10 mouse cellular contexts compared by ENCODE assay signal in genomic region chr2:180902086-180902485, GRCm38 (mm10). TPM values are rescaled to one million over a fixed set of nuclear protein-coding genes. Genes with fewer than 3 reads are reported as not detected.
DNase-seq lines count a peak whose midpoint lies in the region; ATAC-seq and TF ChIP-seq lines count a peak whose summit lies in the region.
"Had no signal": no experiment of that assay in that cellular context is flagged by ENCODE, and none has a peak within 500 bp of the region (broad histone marks: within the 10 kb centered on the region; RNA-seq: fewer than 3 reads in every experiment).

No protein-coding gene starts in this region.

- no peak overlapping the region for H3K4me3 ChIP-seq in limb, embryonic 11.5 days (ENCODE audit: low read depth, low read length)
- H3K4me3 ChIP-seq in limb, embryonic 10.5 days: no peak overlapping the region
- no peak overlapping the region for H3K4me3 ChIP-seq in CH12.LX (replicated peaks in 1 of 3; ENCODE audit: low read depth in 2 of 3, low read length in 2 of 3, poor library complexity in 1 of 3)
- H3K4me3 ChIP-seq: heart, embryonic 13.5 days; myocyte had no signal

- TF ChIP-seq CTCF in CH12.LX (conservative IDR thresholded peaks at IDR 0.05 in 1 of 2, IDR thresholded peaks at IDR 0.05 in 1 of 2; ENCODE audit: low read depth in 2 of 2, low read length in 2 of 2) (peak; percentile 23 to 75; a peak in 3 of 4 replicates), Patski (IDR thresholded peaks at IDR 0.05) (peak; percentile 71)

- TF ChIP-seq EP300 in CH12.LX (IDR thresholded peaks at IDR 0.05; ENCODE audit: low read length): no peak

- CTCF ChIA-PET in Patski (lab: Charles Lee): interaction anchor here (0.9 to 1.8 kb wide), 9 partner anchors 11 to 114 kb away, joined by 3 to 5 read pairs (median 3); no protein-coding TSS in a partner anchor

- no peak for TF ChIP-seq POLR2A in CH12.LX (IDR thresholded peaks at IDR 0.05; ENCODE audit: low read depth, low read length)

- no peaks in the 10 kb centered on the region for H3K9me3 ChIP-seq in limb, embryonic 11.5 days (ENCODE audit: control insufficient read depth, low read length)
- H3K9me3 ChIP-seq in limb, embryonic 10.5 days (replicated peaks): no peaks in the 10 kb centered on the region
- no peaks in the 10 kb centered on the region for H3K9me3 ChIP-seq in CH12.LX (replicated peaks; ENCODE audit: low read length)
- H3K9me3 ChIP-seq: heart, embryonic 13.5 days had no signal

- peak; percentile 36 for DNase-seq in limb, embryonic 11.5 days (ENCODE audit: low spot score)
- DNase-seq in limb, embryonic 10.5 days (ENCODE audit: low spot score): no peak
- DNase-seq in CH12.LX (ENCODE audit: extremely low read depth) (peak; percentile 48), Patski (ENCODE audit: low read depth, low spot score) (no peak)
- DNase-seq in adrenal gland, postnatal 10 days: no peak
- DNase-seq in right cerebral cortex, postnatal 25 days: no peak
- DNase-seq: layer of hippocampus, postnatal 36 days had no signal

- dilution Hi-C loops in CH12.LX (cut with MboI; ENCODE audit: extremely low pct_ligation_motif_present, extremely low pct_unique_long_range_greater_than_20kb, low sequenced_read_pairs): no loop called here

- no peak overlapping the region for H3K4me2 ChIP-seq in limb, embryonic 11.5 days (ENCODE audit: low read depth, severe bottlenecking)
- H3K4me2 ChIP-seq in CH12.LX (ENCODE audit: insufficient read depth, low read depth, poor library complexity, severe bottlenecking): no peak overlapping the region
- H3K4me2 ChIP-seq: heart, embryonic 13.5 days had no signal

- peaks cover 3% of the 10 kb centered on the region; the same call in 1 of the 2 replicates for H3K36me3 ChIP-seq in limb, embryonic 11.5 days (ENCODE audit: control insufficient read depth, insufficient read depth, low read length)
- peaks cover 40% of the 10 kb centered on the region for H3K36me3 ChIP-seq in limb, embryonic 10.5 days
- peaks cover 24 to 40% of the 10 kb centered on the region in 2 experiments for H3K36me3 ChIP-seq in CH12.LX (replicated peaks in 1 of 2; ENCODE audit: control insufficient read depth in 1 of 2, insufficient read depth in 1 of 2, low read length in 1 of 2)

- peaks cover 4% of the 10 kb centered on the region; the same call in 1 of the 2 replicates for H3K79me2 ChIP-seq in CH12.LX (replicated peaks; ENCODE audit: control insufficient read depth, extremely low read depth, insufficient read depth, poor library complexity, severe bottlenecking)

- no peaks in the 10 kb centered on the region for H3K27me3 ChIP-seq in limb, embryonic 11.5 days (ENCODE audit: control insufficient read depth, insufficient read depth, low read length)
- peaks cover 12% of the 10 kb centered on the region for H3K27me3 ChIP-seq in limb, embryonic 10.5 days (ENCODE audit: low read depth, poor library complexity, severe bottlenecking)
- H3K27me3 ChIP-seq in CH12.LX (replicated peaks): peaks cover 10% of the 10 kb centered on the region
- H3K27me3 ChIP-seq in Patski: no peaks in the 10 kb centered on the region

- POLR2A ChIA-PET in Patski (lab: Charles Lee): no interaction called here

- TF ChIP-seq RAD21 in CH12.LX (IDR thresholded peaks at IDR 0.05; ENCODE audit: low read depth, low read length): peak; percentile 45

- no peaks in the 10 kb centered on the region for H3K4me1 ChIP-seq in limb, embryonic 11.5 days (ENCODE audit: control insufficient read depth, insufficient read depth, low read length)
- H3K4me1 ChIP-seq in limb, embryonic 10.5 days: no peaks in the 10 kb centered on the region
- no peaks in the 10 kb centered on the region; a peak in 1 of 4 replicates for H3K4me1 ChIP-seq in CH12.LX (ENCODE audit: control insufficient read depth in 1 of 2, insufficient read depth in 2 of 2)
- H3K4me1 ChIP-seq: heart, embryonic 13.5 days had no signal

- 44% methylated on average over 2 of the region's 2 CpGs for WGBS in limb, embryonic 11.5 days
- 53% methylated on average over 2 of the region's 2 CpGs for WGBS in limb, embryonic 10.5 days

- in situ Hi-C loops in CH12.LX (cut with MboI; ENCODE audit: low pct_ligation_motif_present, low pct_unique_long_range_greater_than_20kb, low sequenced_read_pairs) (no loop called here), Patski (cut with MboI; ENCODE audit: low pct_unique_long_range_greater_than_20kb) (no loop called here)

- ATAC-seq in limb, embryonic 11.5 days (ENCODE audit: insufficient number of reproducible peaks, low FRiP score, low TSS enrichment, low read depth): no peak
- ATAC-seq in Patski: no peak
- peak; percentile 75; the same call in 1 of the 2 replicates for ATAC-seq in granulocyte monocyte progenitor cell, adult 5-6 weeks (replicated peaks; ENCODE audit: poor library complexity, severe bottlenecking)

- no peak overlapping the region for H3K27ac ChIP-seq in limb, embryonic 11.5 days (replicated peaks; ENCODE audit: low read depth, low read length)
- no peak overlapping the region for H3K27ac ChIP-seq in limb, embryonic 10.5 days
- H3K27ac ChIP-seq in CH12.LX (ENCODE audit: insufficient read depth, low read depth): no peak overlapping the region
- H3K27ac ChIP-seq: heart, embryonic 13.5 days had no signal

- no peak overlapping the region for H3K9ac ChIP-seq in limb, embryonic 11.5 days (ENCODE audit: low read length)
- H3K9ac ChIP-seq in CH12.LX (ENCODE audit: insufficient read depth, low read depth): no peak overlapping the region
- H3K9ac ChIP-seq: heart, embryonic 13.5 days had no signal

TF ChIP-seq in CH12.LX, 34 proteins besides CTCF, POLR2A, EP300 and RAD21:
- TF ChIP-seq POLR2AphosphoS2 (IDR thresholded peaks at IDR 0.05; ENCODE audit: low read depth, low read length) (0 out of 2 replicates have a peak, but pooled peaks have one; percentile 5), MYC (IDR thresholded peaks at IDR 0.05; ENCODE audit: low read depth, low read length) (peak; percentile 89), SMC3 (IDR thresholded peaks at IDR 0.05; ENCODE audit: low read depth, low read length) (peak; percentile 28), JUND (conservative IDR thresholded peaks at IDR 0.05; ENCODE audit: low read depth, low read length) (no peak)

RNA-seq across cellular contexts. Expression of gene Ythdf1, which starts 18.7 kb away (rescaled TPM):
- 80.5 and 83.1 TPM in 2 replicates for polyA plus RNA-seq in limb, embryonic 11.5 days (2014; fragmentation: Nextera tagmentation; extraction: Ambion mirVana)
- polyA plus RNA-seq in limb, embryonic 10.5 days (2016; fragmentation: Nextera tagmentation; extraction: Ambion mirVana): 76.4 and 77.8 TPM in 2 replicates
- total RNA-seq in CH12.LX (2012; rRNA removed): 27.5 and 33.1 TPM in 2 replicates
- total RNA-seq in CH12.LX (2014; rRNA removed): 40.7 and 42.5 TPM in 2 replicates
- polyA plus RNA-seq in CH12.LX (2012; ENCODE audit: insufficient read length, low read depth): 57.4 and 67.0 TPM in 2 replicates
- 51.7 TPM for polyA plus RNA-seq in Patski (2021)
- total RNA-seq in granulocyte monocyte progenitor cell, adult 5-6 weeks (2014; fragmentation: Nextera tagmentation): 46.7 and 63.6 TPM in 2 replicates
- 34.0 and 35.8 TPM in 2 replicates for total RNA-seq in granulocyte monocyte progenitor cell, adult 5-6 weeks (2017)
- 10 to 100 TPM; 44.8 to 55.9 TPM for total RNA-seq in adrenal gland, postnatal 10 days (2021)

RNA-seq across cellular contexts. Expression of gene Birc7, which starts 26.7 kb away (rescaled TPM):
- polyA plus RNA-seq in limb, embryonic 11.5 days (2014; fragmentation: Nextera tagmentation; extraction: Ambion mirVana): not detected in 2 replicates
- not detected in 2 replicates for polyA plus RNA-seq in limb, embryonic 10.5 days (2016; fragmentation: Nextera tagmentation; extraction: Ambion mirVana)
- total RNA-seq in CH12.LX (2012; rRNA removed): not detected in 2 replicates
- total RNA-seq in CH12.LX (2014; rRNA removed): not detected in 2 replicates
- polyA plus RNA-seq in CH12.LX (2012; ENCODE audit: insufficient read length, low read depth): not detected in 2 replicates
- polyA plus RNA-seq in Patski (2021): not detected
- total RNA-seq in granulocyte monocyte progenitor cell, adult 5-6 weeks (2014; fragmentation: Nextera tagmentation): not detected in 2 replicates
- total RNA-seq in granulocyte monocyte progenitor cell, adult 5-6 weeks (2017): not detected in 2 replicates
- total RNA-seq in adrenal gland, postnatal 10 days (2021): not detected
- polyA plus RNA-seq: myocyte had no signal

RNA-seq across cellular contexts. Expression of gene Nkain4, which starts 52.4 kb away (rescaled TPM):
- 3.6 and 7.8 TPM in 2 replicates for polyA plus RNA-seq in limb, embryonic 11.5 days (2014; fragmentation: Nextera tagmentation; extraction: Ambion mirVana)
- 2.7 and 4.4 TPM in 2 replicates for polyA plus RNA-seq in limb, embryonic 10.5 days (2016; fragmentation: Nextera tagmentation; extraction: Ambion mirVana)
- not detected in 2 replicates for total RNA-seq in CH12.LX (2012; rRNA removed)
- total RNA-seq in CH12.LX (2014; rRNA removed): not detected in 2 replicates
- polyA plus RNA-seq in CH12.LX (2012; ENCODE audit: insufficient read length, low read depth): not detected in 2 replicates
- 0.59 TPM for polyA plus RNA-seq in Patski (2021)
- not detected in 2 replicates for total RNA-seq in granulocyte monocyte progenitor cell, adult 5-6 weeks (2014; fragmentation: Nextera tagmentation)
- not detected in 2 replicates for total RNA-seq in granulocyte monocyte progenitor cell, adult 5-6 weeks (2017)
- 10 to 100 TPM in 1 of 2 experiments, 1 to 10 TPM in 1; 7.6 to 10.4 TPM for total RNA-seq in adrenal gland, postnatal 10 days (2021)
- polyA plus RNA-seq: myocyte had no signal

Comparison
In these comparisons a context has a peak if more than half of its experiments do, and no peak if none do; other contexts are left out.
1. DNase-seq: peak in limb, embryonic 11.5 days (single experiment) and CH12.LX (single experiment); none in limb, embryonic 10.5 days (single experiment), Patski (single experiment), adrenal gland, postnatal 10 days (single experiment) and right cerebral cortex, postnatal 25 days (single experiment).